Mouse (Mus musculus): Measurements from ENCODE around the gene Rasgef1b. TPM values are rescaled to one million over a fixed set of nuclear protein-coding genes. Genes with fewer than 3 reads are reported as not detected.

Rasgef1b gene
- polyA plus RNA-seq, 1 experiment from 2014 or later, result 13.3 TPM

DNA sequence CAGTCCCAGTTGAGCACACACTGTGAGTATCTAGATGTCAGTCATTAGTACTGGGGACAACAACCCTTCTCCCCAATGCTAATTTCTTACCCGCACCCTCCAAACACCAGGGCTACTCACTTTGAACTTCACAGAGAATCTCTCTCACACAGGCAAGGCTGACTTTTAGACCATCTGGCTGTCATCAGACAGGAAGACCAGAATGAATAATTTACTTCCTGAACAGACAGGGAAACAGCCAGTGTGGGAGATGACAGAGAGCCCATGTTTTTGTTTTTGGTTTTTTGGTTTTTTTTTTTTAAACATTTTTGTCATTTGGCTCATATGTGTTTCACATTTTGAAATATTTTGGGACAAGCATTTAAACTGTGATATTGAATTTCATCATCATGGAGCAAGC is 290.3 kb downstream of the Rasgef1b start:
- no peak for DNase-seq (ENCODE audit: low spot score)
- Histone ChIP-seq H3K4me2 (no peak overlapping the region), H3K4me3 (ENCODE audit: low read depth, low read length) (no peak overlapping the region)

DNA sequence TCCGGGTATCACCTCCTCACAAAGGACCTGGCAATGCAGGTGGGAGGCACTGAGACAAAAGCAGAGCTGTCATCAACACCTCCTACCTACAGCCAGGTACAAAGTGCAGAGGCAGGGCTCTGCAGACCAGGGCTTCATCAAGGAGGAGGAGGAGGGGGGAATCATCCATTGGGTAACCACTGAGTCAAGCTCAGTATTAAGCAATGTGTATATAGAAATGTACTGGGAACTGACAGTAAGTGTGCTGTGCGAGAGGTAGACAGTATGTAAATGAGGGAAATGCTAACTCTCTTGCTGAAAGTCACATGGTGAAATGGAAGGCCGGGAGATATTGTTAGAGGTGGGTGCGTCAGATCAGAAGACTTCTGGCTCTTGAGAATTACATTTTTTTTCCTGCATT is 294.6 kb downstream of the Rasgef1b start:
- H3K4me1 ChIP-seq (replicated peaks; ENCODE audit: control insufficient read depth, insufficient read depth, low read length), result no peaks in the 10 kb centered on the region; the same call in 1 of the 2 replicates
- H3K27ac ChIP-seq (ENCODE audit: low read depth, low read length), result no peak overlapping the region
- DNase-seq (ENCODE audit: low spot score) (no peak), ATAC-seq (replicated peaks; ENCODE audit: low FRiP score) (no peak)
- H3K9me3 ChIP-seq (ENCODE audit: control insufficient read depth, low read length), result no peaks in the 10 kb centered on the region
- no peak overlapping the region for H3K4me2 ChIP-seq
- no peaks in the 10 kb centered on the region for H3K36me3 ChIP-seq (ENCODE audit: control insufficient read depth, insufficient read depth, low read length)
- no peak overlapping the region for H3K4me3 ChIP-seq (ENCODE audit: low read depth, low read length)
- no peak overlapping the region for H3K9ac ChIP-seq (ENCODE audit: low read depth, low read length)
- WGBS, result 77% methylated on average over 4 of the region's 4 CpGs
- no peaks in the 10 kb centered on the region for H3K27me3 ChIP-seq (replicated peaks; ENCODE audit: control insufficient read depth, insufficient read depth, low read length)

More for the DNA sequence above, 290.3 kb downstream of the Rasgef1b start:
- Histone ChIP-seq H3K27ac (ENCODE audit: low read depth, low read length) (no peak overlapping the region), H3K4me1 (replicated peaks; ENCODE audit: control insufficient read depth, insufficient read depth, low read length) (no peaks in the 10 kb centered on the region; the same call in 1 of the 2 replicates), H3K9ac (ENCODE audit: low read depth, low read length) (no peak overlapping the region), H3K27me3 (replicated peaks; ENCODE audit: control insufficient read depth, insufficient read depth, low read length) (no peaks in the 10 kb centered on the region), H3K36me3 (ENCODE audit: control insufficient read depth, insufficient read depth, low read length) (no peaks in the 10 kb centered on the region), H3K9me3 (ENCODE audit: control insufficient read depth, low read length) (no peaks in the 10 kb centered on the region)
- ATAC-seq (replicated peaks; ENCODE audit: low FRiP score), result no peak
- WGBS, result 85% methylated on average over 1 of the region's 1 CpGs

DNA sequence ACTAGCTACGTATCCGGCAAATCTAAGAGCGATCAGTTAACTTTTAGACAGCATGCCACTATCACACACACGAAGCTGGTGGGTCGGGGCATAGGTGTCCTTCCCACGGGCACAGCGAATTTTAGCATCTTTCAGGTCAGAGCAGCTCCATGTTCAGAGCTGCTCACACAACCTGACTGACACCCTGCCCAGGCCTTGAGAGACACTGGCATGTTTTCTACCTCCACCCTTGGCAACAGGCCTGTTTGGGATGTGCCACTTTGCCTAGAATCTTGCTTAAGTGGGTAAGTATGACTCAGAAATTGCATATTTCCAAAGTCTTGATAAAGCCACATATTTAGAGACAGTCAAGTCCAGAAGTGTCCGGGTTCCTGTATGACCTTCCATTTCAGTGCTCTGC is 296.4 kb downstream of the Rasgef1b start:
- Histone ChIP-seq H3K4me1 (replicated peaks; ENCODE audit: control insufficient read depth, insufficient read depth, low read length) (no peaks in the 10 kb centered on the region; the same call in 1 of the 2 replicates), H3K36me3 (ENCODE audit: control insufficient read depth, insufficient read depth, low read length) (no peaks in the 10 kb centered on the region), H3K4me2 (no peak overlapping the region), H3K27ac (ENCODE audit: low read depth, low read length) (no peak overlapping the region), H3K9ac (ENCODE audit: low read depth, low read length) (no peak overlapping the region), H3K9me3 (ENCODE audit: control insufficient read depth, low read length) (no peaks in the 10 kb centered on the region), H3K27me3 (replicated peaks; ENCODE audit: control insufficient read depth, insufficient read depth, low read length) (no peaks in the 10 kb centered on the region), H3K4me3 (ENCODE audit: low read depth, low read length) (no peak overlapping the region)
- ATAC-seq (replicated peaks; ENCODE audit: low FRiP score) (no peak), DNase-seq (ENCODE audit: low spot score) (no peak)
- WGBS, result 91% methylated on average over 8 of the region's 8 CpGs

DNA sequence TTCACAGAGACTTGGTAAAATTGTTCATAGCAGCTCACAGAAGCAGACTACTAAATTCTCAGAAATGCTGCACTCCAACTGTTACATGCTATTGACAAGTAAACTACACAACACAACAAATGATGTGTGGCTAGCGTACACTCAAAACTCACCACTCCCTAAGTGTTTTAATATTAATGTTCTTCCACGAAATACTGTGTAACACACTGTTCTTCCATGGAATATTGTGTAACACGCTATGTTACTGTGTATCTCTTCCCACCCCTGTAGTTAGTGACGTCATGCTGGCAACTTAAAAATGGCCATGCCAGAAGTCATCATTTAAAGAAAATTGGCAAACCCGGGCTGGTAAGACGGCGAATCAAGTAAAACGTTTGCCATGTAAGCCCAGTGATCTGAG is 299.6 kb downstream of the Rasgef1b start:
- no peak for ATAC-seq (replicated peaks; ENCODE audit: low FRiP score)
- Histone ChIP-seq H3K4me3 (ENCODE audit: low read depth, low read length) (no peak overlapping the region), H3K4me1 (replicated peaks; ENCODE audit: control insufficient read depth, insufficient read depth, low read length) (no peaks in the 10 kb centered on the region; the same call in 1 of the 2 replicates), H3K27me3 (replicated peaks; ENCODE audit: control insufficient read depth, insufficient read depth, low read length) (no peaks in the 10 kb centered on the region), H3K36me3 (ENCODE audit: control insufficient read depth, insufficient read depth, low read length) (no peaks in the 10 kb centered on the region), H3K27ac (ENCODE audit: low read depth, low read length) (no peak overlapping the region), H3K9ac (ENCODE audit: low read depth, low read length) (no peak overlapping the region), H3K9me3 (ENCODE audit: control insufficient read depth, low read length) (no peaks in the 10 kb centered on the region), H3K4me2 (no peak overlapping the region)
- no peak for DNase-seq (ENCODE audit: low spot score)
- 86% methylated on average over 8 of the region's 8 CpGs for WGBS

DNA sequence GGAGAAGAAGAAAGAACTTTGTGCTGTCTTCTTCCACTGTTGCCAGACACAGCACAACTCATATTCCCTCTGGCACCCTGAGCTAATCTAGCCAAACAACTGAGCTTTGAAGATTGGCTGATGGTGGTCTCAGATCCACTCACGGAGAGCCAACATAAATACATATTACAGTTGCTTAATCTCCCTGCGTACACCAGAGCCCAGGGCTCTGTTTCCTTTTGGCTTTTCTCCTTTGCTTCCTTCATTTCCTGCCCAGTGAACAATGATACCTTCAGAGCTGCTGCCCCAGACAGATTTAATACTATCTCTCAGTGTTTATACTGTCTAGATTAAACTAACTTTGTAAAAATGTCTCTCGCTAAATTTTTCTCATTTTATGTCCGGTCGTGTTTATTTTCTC is 300.2 kb downstream of the Rasgef1b start:
- ATAC-seq (replicated peaks; ENCODE audit: low FRiP score) (no peak), DNase-seq (ENCODE audit: low spot score) (no peak)
- 55% methylated on average over 5 of the region's 5 CpGs for WGBS
- H3K4me2 ChIP-seq, result no peak overlapping the region
- H3K27me3 ChIP-seq (replicated peaks; ENCODE audit: control insufficient read depth, insufficient read depth, low read length), result no peaks in the 10 kb centered on the region
- H3K4me1 ChIP-seq (replicated peaks; ENCODE audit: control insufficient read depth, insufficient read depth, low read length), result no peaks in the 10 kb centered on the region
- no peaks in the 10 kb centered on the region for H3K9me3 ChIP-seq (ENCODE audit: control insufficient read depth, low read length)
- H3K36me3 ChIP-seq (ENCODE audit: control insufficient read depth, insufficient read depth, low read length), result no peaks in the 10 kb centered on the region
- no peak overlapping the region for H3K4me3 ChIP-seq (ENCODE audit: low read depth, low read length)
- no peak overlapping the region for H3K27ac ChIP-seq (ENCODE audit: low read depth, low read length)
- no peak overlapping the region for H3K9ac ChIP-seq (ENCODE audit: low read depth, low read length)

DNA sequence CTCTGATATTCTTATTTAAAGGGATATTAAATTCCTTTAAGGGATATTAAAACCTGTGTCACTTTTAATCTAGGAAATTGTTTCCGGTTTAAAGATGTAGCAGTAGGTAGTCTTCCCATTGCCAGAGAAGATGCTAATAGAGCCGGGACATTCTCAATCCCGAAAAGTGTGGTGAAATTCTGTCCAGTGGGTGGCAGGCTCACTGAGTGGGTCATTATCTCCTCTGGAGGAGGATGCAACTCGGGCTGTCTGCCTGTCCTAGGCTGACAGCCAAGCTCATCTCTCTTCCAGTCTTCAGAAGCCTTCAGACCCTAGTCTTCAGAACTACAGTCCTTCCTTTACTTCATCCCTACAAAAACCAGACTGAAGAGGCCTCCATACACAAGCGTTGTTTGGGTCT is 305.6 kb downstream of the Rasgef1b start:
- no peaks in the 10 kb centered on the region for H3K4me1 ChIP-seq (replicated peaks; ENCODE audit: control insufficient read depth, insufficient read depth, low read length)
- no peak overlapping the region for H3K4me3 ChIP-seq (ENCODE audit: low read depth, low read length)
- WGBS, result 64% methylated on average over 5 of the region's 5 CpGs
- no peak overlapping the region for H3K9ac ChIP-seq (ENCODE audit: low read depth, low read length)
- ATAC-seq (replicated peaks; ENCODE audit: low FRiP score) (no peak), DNase-seq (ENCODE audit: low spot score) (no peak)
- no peaks in the 10 kb centered on the region for H3K9me3 ChIP-seq (ENCODE audit: control insufficient read depth, low read length)
- H3K4me2 ChIP-seq, result no peak overlapping the region
- H3K36me3 ChIP-seq (ENCODE audit: control insufficient read depth, insufficient read depth, low read length), result no peaks in the 10 kb centered on the region
- H3K27me3 ChIP-seq (replicated peaks; ENCODE audit: control insufficient read depth, insufficient read depth, low read length), result no peaks in the 10 kb centered on the region
- H3K27ac ChIP-seq (ENCODE audit: low read depth, low read length), result no peak overlapping the region

DNA sequence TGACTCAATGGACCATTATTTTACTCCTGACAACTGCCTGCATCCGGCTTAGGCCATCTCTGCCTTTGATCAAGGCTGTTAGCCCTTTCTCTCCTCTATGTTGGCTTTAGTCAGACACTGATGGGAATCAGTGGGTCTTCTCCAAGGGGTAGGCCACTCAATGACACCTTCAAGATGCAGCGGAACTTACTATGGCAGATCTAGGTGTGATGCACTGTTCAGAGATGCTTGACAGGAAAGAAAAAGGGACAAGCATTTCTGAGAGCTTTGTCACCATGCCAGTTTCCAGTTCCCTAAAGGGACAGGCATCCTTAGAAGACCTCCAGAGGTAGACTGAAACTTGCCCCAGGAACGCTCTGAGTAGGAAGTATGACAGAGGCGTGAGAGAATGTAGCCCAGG is 306.0 kb downstream of the Rasgef1b start:
- H3K4me1 ChIP-seq (replicated peaks; ENCODE audit: control insufficient read depth, insufficient read depth, low read length), result no peaks in the 10 kb centered on the region
- H3K9ac ChIP-seq (ENCODE audit: low read depth, low read length), result no peak overlapping the region
- 87% methylated on average over 4 of the region's 4 CpGs for WGBS
- H3K4me2 ChIP-seq, result no peak overlapping the region
- no peak overlapping the region for H3K4me3 ChIP-seq (ENCODE audit: low read depth, low read length)
- no peaks in the 10 kb centered on the region for H3K36me3 ChIP-seq (ENCODE audit: control insufficient read depth, insufficient read depth, low read length)
- H3K27me3 ChIP-seq (replicated peaks; ENCODE audit: control insufficient read depth, insufficient read depth, low read length), result no peaks in the 10 kb centered on the region
- DNase-seq (ENCODE audit: low spot score) (no peak), ATAC-seq (replicated peaks; ENCODE audit: low FRiP score) (no peak)
- H3K9me3 ChIP-seq (ENCODE audit: control insufficient read depth, low read length), result no peaks in the 10 kb centered on the region
- H3K27ac ChIP-seq (ENCODE audit: low read depth, low read length), result no peak overlapping the region

DNA sequence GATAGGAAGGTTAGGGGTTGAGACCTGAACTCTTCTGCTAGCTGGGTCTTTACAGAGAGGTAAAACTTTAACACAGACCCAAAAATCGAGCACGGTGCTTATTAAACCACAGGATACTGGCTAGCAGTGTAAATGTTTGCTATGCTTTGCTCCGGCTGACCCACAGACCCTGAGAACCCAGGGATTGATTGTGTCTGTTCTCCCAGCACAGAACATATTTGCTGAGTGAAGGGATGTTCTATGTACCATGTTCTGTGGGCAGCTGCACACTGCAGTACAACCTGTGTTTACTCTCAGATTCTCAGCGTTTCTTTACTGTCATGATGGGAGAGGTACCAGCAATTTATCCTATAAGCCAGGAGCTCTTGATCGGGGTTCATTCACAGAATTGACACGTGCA is 306.8 kb downstream of the Rasgef1b start:
- Histone ChIP-seq H3K4me3 (ENCODE audit: low read depth, low read length) (no peak overlapping the region), H3K9me3 (ENCODE audit: control insufficient read depth, low read length) (no peaks in the 10 kb centered on the region), H3K9ac (ENCODE audit: low read depth, low read length) (no peak overlapping the region), H3K4me1 (replicated peaks; ENCODE audit: control insufficient read depth, insufficient read depth, low read length) (no peaks in the 10 kb centered on the region), H3K27me3 (replicated peaks; ENCODE audit: control insufficient read depth, insufficient read depth, low read length) (no peaks in the 10 kb centered on the region), H3K36me3 (ENCODE audit: control insufficient read depth, insufficient read depth, low read length) (no peaks in the 10 kb centered on the region), H3K4me2 (no peak overlapping the region), H3K27ac (ENCODE audit: low read depth, low read length) (no peak overlapping the region)
- ATAC-seq (replicated peaks; ENCODE audit: low FRiP score) (no peak), DNase-seq (ENCODE audit: low spot score) (no peak)
- whole genome bisulfite sequencing, result 74% methylated on average over 6 of the region's 6 CpGs

DNA sequence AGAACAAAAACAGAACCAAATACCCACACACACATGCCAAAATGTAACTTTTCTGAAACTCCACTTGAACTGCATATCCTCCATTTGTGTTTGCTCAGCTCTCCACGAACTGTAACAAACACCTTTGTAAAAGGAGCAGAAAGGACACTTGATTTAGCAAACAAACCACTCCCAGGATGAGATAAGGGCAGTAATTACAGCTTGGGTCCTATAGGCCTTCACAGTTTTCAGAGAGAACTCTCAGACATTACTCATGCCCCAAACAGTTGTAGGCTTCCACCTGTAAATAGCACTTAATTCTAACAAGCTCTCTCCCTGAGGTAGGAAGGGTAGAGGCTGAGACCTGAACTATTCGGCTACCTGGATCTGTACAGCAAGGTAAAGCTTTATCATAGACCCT is 309.0 kb downstream of the Rasgef1b start:
- no peak overlapping the region for H3K4me3 ChIP-seq (ENCODE audit: low read depth, low read length)
- H3K9me3 ChIP-seq (ENCODE audit: control insufficient read depth, low read length), result no peaks in the 10 kb centered on the region
- H3K9ac ChIP-seq (ENCODE audit: low read depth, low read length), result no peak overlapping the region
- no peak overlapping the region for H3K4me2 ChIP-seq
- no peak for DNase-seq (ENCODE audit: low spot score)
- ATAC-seq (replicated peaks; ENCODE audit: low FRiP score), result no peak
- no peaks in the 10 kb centered on the region for H3K27me3 ChIP-seq (replicated peaks; ENCODE audit: control insufficient read depth, insufficient read depth, low read length)
- H3K4me1 ChIP-seq (replicated peaks; ENCODE audit: control insufficient read depth, insufficient read depth, low read length), result no peaks in the 10 kb centered on the region
- 48% methylated on average over 2 of the region's 2 CpGs for WGBS
- H3K27ac ChIP-seq (ENCODE audit: low read depth, low read length), result no peak overlapping the region
- H3K36me3 ChIP-seq (ENCODE audit: control insufficient read depth, insufficient read depth, low read length), result no peaks in the 10 kb centered on the region

Measured in liver, embryonic 11.5 days (tissue).